Mouse (Mus musculus) kidney, adult 9 months (tissue): ENCODE results near the gene Npy.

ENCODE experiments used
- DNase-seq: peaks from one replicate; pipeline ENCODE4 v3.0.0; 2022

Npy gene

GRCm38 (mm10) chr6:49821961-49822870, at the start of gene Npy:
TSS of gene Npy (plus strand) at chr6:49822710.
- peak; percentile 8 for DNase-seq

GRCm38 (mm10) chr6:49775006-49775405, 47.5 kb upstream of the Npy start:
- DNase-seq = no peak

- no peak for DNase-seq
Observed at GRCm38 (mm10) chr6:49778109-49778508, 44.4 kb upstream of the Npy start.

- no peak for DNase-seq
Observed at GRCm38 (mm10) chr6:49778729-49779128, 43.8 kb upstream of the Npy start.

GRCm38 (mm10) chr6:49779606-49780005, 42.9 kb upstream of the Npy start:
- no peak for DNase-seq

GRCm38 (mm10) chr6:49780846-49781400, 41.6 kb upstream of the Npy start:
- DNase-seq = no peak

GRCm38 (mm10) chr6:49781852-49782251, 40.7 kb upstream of the Npy start:
- DNase-seq = no peak

- no peak for DNase-seq
Observed at GRCm38 (mm10) chr6:49782679-49783078, 39.8 kb upstream of the Npy start.

GRCm38 (mm10) chr6:49792524-49792923, 30.0 kb upstream of the Npy start:
- DNase-seq = peak; percentile 56

- DNase-seq = no peak
Observed at GRCm38 (mm10) chr6:49804105-49804504, 18.4 kb upstream of the Npy start.

- DNase-seq = no peak
Observed at GRCm38 (mm10) chr6:49808076-49808475, 14.4 kb upstream of the Npy start.

- DNase-seq = no peak
Observed at GRCm38 (mm10) chr6:49817183-49817582, 5.3 kb upstream of the Npy start.

- no peak for DNase-seq
Observed at GRCm38 (mm10) chr6:49817625-49818024, 4.9 kb upstream of the Npy start.

- no peak for DNase-seq
Observed at GRCm38 (mm10) chr6:49822871-49823230, 341 bp downstream of the Npy start.

- DNase-seq = no peak
Observed at GRCm38 (mm10) chr6:49823371-49823770, 861 bp downstream of the Npy start.

GRCm38 (mm10) chr6:49823821-49824220, 1.3 kb downstream of the Npy start:
- no peak for DNase-seq

GRCm38 (mm10) chr6:49831579-49831978, 9.1 kb downstream of the Npy start:
- no peak for DNase-seq

GRCm38 (mm10) chr6:49856830-49857229, 34.3 kb downstream of the Npy start:
- DNase-seq = no peak

- DNase-seq = no peak
Observed at GRCm38 (mm10) chr6:49867571-49867970, 45.1 kb downstream of the Npy start.

GRCm38 (mm10) chr6:49871071-49871470, 48.6 kb downstream of the Npy start:
- DNase-seq = no peak

- DNase-seq = peak; percentile 55
Observed at GRCm38 (mm10) chr6:49873556-49873955, 51.0 kb downstream of the Npy start.

GRCm38 (mm10) chr6:49875160-49875559, 52.6 kb downstream of the Npy start:
- no peak for DNase-seq

GRCm38 (mm10) chr6:49875791-49876190, 53.3 kb downstream of the Npy start:
- no peak for DNase-seq
